Mouse (Mus musculus) intestine, postnatal 0 days (tissue): ENCODE measurements at regions not wholly inside any gene's neighbourhood (a gene's known extent, or its start where the extent isn't known, plus 50 kb on each side); places are given as distances from the start of the nearest gene placed in this dataset.

Source experiments
- ATAC-seq: fragments of 200-750 bp; cut with Nextera tagmentation; 2 replicates; pipeline ENCODE4 v1.8.0; 2017; ENCODE audit warnings: mild to moderate bottlenecking, moderate TSS enrichment, moderate library complexity
- H3K27ac ChIP-seq: fragments of 300-500 bp; sonication (generic); 2 replicates; pipeline ENCODE4 v1.5.1; 2014; ENCODE audit warnings: mild to moderate bottlenecking, low read depth, low read length, moderate library complexity
- H3K27me3 ChIP-seq: fragments of 300-500 bp; sonication (generic); replicated peaks from 2 replicates; pipeline ENCODE4 v1.6.1; 2014; ENCODE audit warnings: low read length, mixed read lengths; ENCODE audit not compliant: control insufficient read depth, insufficient read depth
- H3K36me3 ChIP-seq: fragments of 300-500 bp; sonication (generic); 2 replicates; pipeline ENCODE4 v1.6.1; 2014; ENCODE audit warnings: mild to moderate bottlenecking, moderate library complexity; ENCODE audit not compliant: control insufficient read depth, insufficient read depth
- H3K4me1 ChIP-seq: fragments of 300-500 bp; sonication (generic); replicated peaks from 2 replicates; pipeline ENCODE4 v1.6.1; 2014; ENCODE audit warnings: antibody characterized with exemption, low read length, mixed read lengths; ENCODE audit not compliant: control insufficient read depth, insufficient read depth
- H3K4me2 ChIP-seq: fragments of 300-500 bp; sonication (generic); replicated peaks from 2 replicates; pipeline ENCODE4 v1.6.1; 2014; ENCODE audit warnings: low read depth, mild to moderate bottlenecking, moderate library complexity
- H3K4me3 ChIP-seq: fragments of 300-500 bp; sonication (generic); 2 replicates; pipeline ENCODE4 v1.5.1; 2014; ENCODE audit warnings: low read depth, low read length
- H3K9ac ChIP-seq: fragments of 300-500 bp; sonication (generic); 2 replicates; pipeline ENCODE4 v1.6.1; 2014; ENCODE audit warnings: mild to moderate bottlenecking, low read depth, low read length
- H3K9me3 ChIP-seq: fragments of 300-500 bp; sonication (generic); 2 replicates; pipeline ENCODE4 v1.6.1; 2016; ENCODE audit warnings: mixed run types; ENCODE audit not compliant: control insufficient read depth
- CTCF ChIP-seq: sonication (generic); IDR thresholded peaks from 2 replicates; pipeline ENCODE4 v1.5.1; 2016; ENCODE audit warnings: low read depth, mild to moderate bottlenecking, control low read depth, antibody characterized with exemption, moderate library complexity
- WGBS: fragments of 180-500 bp; shearing (Covaris S2); extraction: QIAGEN DNeasy Blood & Tissue Kit; methylation state at CpG from one replicate; pipeline ENCODE4 v1.1.7; 2014; 5-methylcytosine and 5-hydroxymethylcytosine counted together

DNA sequence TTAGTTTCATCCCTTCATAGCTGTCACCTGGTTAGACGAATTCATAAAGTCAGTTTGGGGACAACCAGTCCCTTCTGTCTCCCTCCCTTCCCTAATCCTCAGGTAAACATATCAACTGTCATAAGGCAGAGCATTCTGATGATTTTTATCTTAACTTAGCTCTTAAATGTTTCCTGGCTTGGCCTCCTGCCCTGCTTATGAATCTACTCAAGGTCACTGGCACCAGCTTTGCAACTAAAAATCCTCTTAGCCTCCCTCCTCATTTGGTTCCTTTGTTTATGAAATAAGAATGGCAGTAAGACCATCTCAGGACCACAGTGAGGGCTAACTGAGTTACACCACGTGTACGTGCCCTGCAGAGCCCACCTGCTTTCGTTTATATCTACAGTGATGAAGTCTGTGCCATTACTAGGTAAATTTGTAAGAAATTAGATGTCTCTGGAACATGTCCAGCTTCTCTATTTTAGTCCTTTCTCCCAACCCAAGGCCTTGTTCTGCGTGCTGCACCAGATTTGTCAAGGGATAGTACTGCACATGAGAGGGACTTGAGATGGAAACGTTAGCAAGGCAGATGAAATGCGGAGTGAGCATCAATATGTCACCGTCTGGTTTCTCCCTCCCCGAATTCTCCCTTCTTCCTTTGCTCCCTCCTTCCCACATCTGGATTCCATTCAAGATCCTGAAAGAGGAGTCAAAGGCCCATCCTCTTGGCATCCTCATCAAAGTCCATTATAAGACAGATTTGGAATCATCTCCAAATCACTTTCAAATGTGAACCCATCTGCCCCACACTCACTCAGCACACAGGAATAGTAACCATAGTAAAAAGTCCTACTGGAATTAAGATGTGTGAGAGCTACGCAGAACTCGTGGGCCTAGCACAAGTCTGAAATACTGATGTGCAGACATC is 457.4 kb downstream of the Efna5 start:
- 73% methylated on average over 11 of the region's 11 CpGs for WGBS
- no peaks in the 10 kb centered on the region for H3K27me3 ChIP-seq
- no peak for TF ChIP-seq CTCF

DNA sequence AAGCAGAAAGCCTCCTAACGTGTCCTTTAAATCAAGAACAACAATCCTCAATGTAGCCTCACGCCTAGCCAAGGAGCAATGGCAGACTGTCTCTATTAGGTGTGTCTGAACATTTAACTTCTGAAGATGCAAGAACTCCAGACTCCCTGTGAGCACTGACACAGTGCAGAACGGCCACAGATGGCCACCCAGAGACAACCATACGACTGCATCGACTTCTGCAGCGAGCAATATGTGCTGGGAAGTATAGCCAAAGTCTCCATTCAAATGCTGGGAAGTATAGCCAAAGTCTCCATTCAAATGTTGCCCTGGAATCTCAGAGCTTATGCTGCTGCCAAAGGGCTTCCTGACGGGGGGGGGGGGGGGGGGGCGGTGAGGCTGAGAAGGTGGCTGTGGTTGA is 463.5 kb downstream of the Efna5 start:
- no peaks in the 10 kb centered on the region for H3K9me3 ChIP-seq
- no peaks in the 10 kb centered on the region for H3K27me3 ChIP-seq
- no peak overlapping the region for H3K4me3 ChIP-seq
- H3K9ac ChIP-seq, result no peak overlapping the region
- H3K36me3 ChIP-seq, result no peaks in the 10 kb centered on the region
- no peaks in the 10 kb centered on the region for H3K4me1 ChIP-seq
- H3K27ac ChIP-seq, result no peak overlapping the region
- H3K4me2 ChIP-seq, result no peak overlapping the region
- TF ChIP-seq CTCF, result no peak
- 79% methylated on average over 8 of the region's 8 CpGs for WGBS
- ATAC-seq, result no peak

More for the DNA sequence above, 457.4 kb downstream of the Efna5 start:
- H3K4me1 ChIP-seq, result no peaks in the 10 kb centered on the region
- no peak overlapping the region for H3K9ac ChIP-seq
- H3K4me3 ChIP-seq, result no peak overlapping the region
- no peak overlapping the region for H3K27ac ChIP-seq
- H3K4me2 ChIP-seq, result no peak overlapping the region
- ATAC-seq, result no peak
- H3K9me3 ChIP-seq, result no peaks in the 10 kb centered on the region
- H3K36me3 ChIP-seq, result no peaks in the 10 kb centered on the region

DNA sequence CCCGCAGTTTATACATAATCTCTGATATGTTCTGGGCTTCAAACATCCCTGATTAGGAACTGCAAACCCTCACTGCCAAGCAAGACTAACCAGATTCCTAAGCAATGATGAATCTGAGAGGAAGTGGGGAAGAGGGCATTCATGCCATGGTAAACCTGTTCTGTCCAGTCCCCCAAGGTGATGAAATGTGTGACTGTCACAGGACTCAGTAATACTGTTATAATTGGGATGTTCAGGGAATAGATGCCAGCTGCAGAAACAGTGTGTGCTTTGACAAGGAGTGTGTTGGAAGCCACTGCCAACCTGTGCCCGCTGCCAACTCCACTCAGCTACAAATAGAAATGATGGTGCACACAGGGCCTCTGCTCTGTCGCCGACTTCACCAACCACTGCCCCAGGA is 466.0 kb downstream of the Efna5 start:
- Histone ChIP-seq H3K4me3 (no peak overlapping the region), H3K9me3 (no peaks in the 10 kb centered on the region), H3K27ac (no peak overlapping the region), H3K4me1 (no peaks in the 10 kb centered on the region), H3K36me3 (no peaks in the 10 kb centered on the region), H3K27me3 (no peaks in the 10 kb centered on the region), H3K9ac (no peak overlapping the region), H3K4me2 (no peak overlapping the region)
- ATAC-seq, result no peak
- 91% methylated on average over 4 of the region's 4 CpGs for WGBS
- no peak for TF ChIP-seq CTCF

GRCm38 (mm10) chr17:62412666-62413180 is 468.4 kb downstream of the Efna5 start:
- no peak overlapping the region for H3K9ac ChIP-seq
- no peaks in the 10 kb centered on the region for H3K4me1 ChIP-seq
- no peak overlapping the region for H3K4me2 ChIP-seq
- no peaks in the 10 kb centered on the region for H3K27me3 ChIP-seq
- TF ChIP-seq CTCF, result no peak
- no peaks in the 10 kb centered on the region for H3K36me3 ChIP-seq
- no peaks in the 10 kb centered on the region for H3K9me3 ChIP-seq
- ATAC-seq, result no peak
- 76% methylated on average over 12 of the region's 12 CpGs for WGBS
- no peak overlapping the region for H3K27ac ChIP-seq
- no peak overlapping the region for H3K4me3 ChIP-seq

- no peak for ATAC-seq
- Histone ChIP-seq H3K27me3 (no peaks in the 10 kb centered on the region), H3K9me3 (no peaks in the 10 kb centered on the region), H3K4me2 (no peak overlapping the region), H3K4me3 (no peak overlapping the region), H3K27ac (no peak overlapping the region), H3K36me3 (no peaks in the 10 kb centered on the region), H3K4me1 (no peaks in the 10 kb centered on the region), H3K9ac (no peak overlapping the region)
- no peak for TF ChIP-seq CTCF
- WGBS, result 89% methylated on average over 1 of the region's 1 CpGs
Measured at GRCm38 (mm10) chr17:62403739-62404138, 477.4 kb downstream of the Efna5 start.

- TF ChIP-seq CTCF, result no peak
- WGBS, result 92% methylated on average over 8 of the region's 8 CpGs
- no peak for ATAC-seq
- Histone ChIP-seq H3K27me3 (no peaks in the 10 kb centered on the region), H3K36me3 (no peaks in the 10 kb centered on the region), H3K27ac (no peak overlapping the region), H3K9me3 (no peaks in the 10 kb centered on the region), H3K4me1 (no peaks in the 10 kb centered on the region), H3K4me2 (no peak overlapping the region), H3K4me3 (no peak overlapping the region), H3K9ac (no peak overlapping the region)
Measured at GRCm38 (mm10) chr17:62393355-62394006, 487.6 kb downstream of the Efna5 start.
